Mouse (Mus musculus): Measurements from ENCODE around the gene Atf7.

DNA sequence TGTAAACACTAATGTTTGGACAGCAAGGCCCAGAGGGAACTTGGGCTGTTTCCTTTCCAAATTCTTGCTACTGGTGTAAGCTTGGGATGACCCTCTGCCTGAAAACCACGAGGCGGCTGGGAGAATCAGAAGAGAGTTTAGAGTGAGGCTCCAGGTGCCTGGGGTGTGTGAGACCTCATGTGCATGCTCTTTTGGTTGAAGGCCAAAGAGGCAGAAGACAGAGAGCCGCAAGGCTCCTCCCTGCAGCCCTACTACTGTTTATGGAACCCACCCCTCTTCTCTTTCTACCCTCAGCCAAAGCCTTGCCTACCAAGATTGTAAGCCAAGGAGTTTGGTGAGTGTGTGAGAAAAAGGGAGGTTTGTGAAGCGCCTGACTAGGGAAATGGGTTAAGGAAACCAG is 109.5 kb downstream of the Atf7 start:
- TF ChIP-seq CTCF (IDR thresholded peaks at IDR 0.05; ENCODE audit: control insufficient read depth, insufficient read depth, insufficient read length): no peak
- TF ChIP-seq FOSL1 (IDR thresholded peaks at IDR 0.05; ENCODE audit: insufficient read depth, low read length, poor library complexity, severe bottlenecking): no peak
- no peak for TF ChIP-seq USF1 (IDR thresholded peaks at IDR 0.05; ENCODE audit: low read depth)
- no peak for TF ChIP-seq MAX (IDR thresholded peaks at IDR 0.05)
- TF ChIP-seq CEBPB (IDR thresholded peaks at IDR 0.05; ENCODE audit: low read depth): no peak
- no peak for TF ChIP-seq MYOD1 (IDR thresholded peaks at IDR 0.05; ENCODE audit: control insufficient read depth, insufficient read length, low read depth)

Data from C2C12 (cell line).